Mouse (Mus musculus) hindlimb bud, embryonic 11.5 days (tissue): ENCODE data around the gene Sinhcaf.
"Not testable (repeated sequence)": the region's sequence is repeated elsewhere in the genome, so short reads cannot be mapped to it uniquely, and the experiment has no call there.

Experiments
- DNase-seq: peaks from one replicate; pipeline ENCODE4 v3.0.0-alpha.2; 2012; ENCODE audit warnings: low read depth, low spot score; ENCODE audit errors: extremely low spot score

Sinhcaf gene

DNA sequence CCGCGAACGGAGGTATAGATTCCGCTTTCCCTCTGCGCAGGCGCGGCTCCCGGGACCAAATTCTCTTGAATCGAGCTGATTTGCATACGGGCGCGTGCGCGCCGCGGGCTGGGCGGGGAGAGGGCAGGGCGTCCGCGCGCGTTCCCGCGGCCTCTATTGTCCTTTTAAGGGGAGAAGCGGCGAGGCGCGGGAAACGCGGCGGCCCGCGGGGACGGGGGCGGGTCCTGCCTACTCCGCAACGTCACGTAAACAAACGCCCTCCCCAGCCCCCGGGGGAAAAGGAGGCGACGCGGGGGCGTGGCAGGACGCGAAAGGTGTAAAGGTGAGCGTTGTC lies at the start of gene Sinhcaf:
Gene Sinhcaf (minus strand): TSS at position 59 of the 334 bp plus-strand sequence.
- peak; percentile 94 for DNase-seq

DNA sequence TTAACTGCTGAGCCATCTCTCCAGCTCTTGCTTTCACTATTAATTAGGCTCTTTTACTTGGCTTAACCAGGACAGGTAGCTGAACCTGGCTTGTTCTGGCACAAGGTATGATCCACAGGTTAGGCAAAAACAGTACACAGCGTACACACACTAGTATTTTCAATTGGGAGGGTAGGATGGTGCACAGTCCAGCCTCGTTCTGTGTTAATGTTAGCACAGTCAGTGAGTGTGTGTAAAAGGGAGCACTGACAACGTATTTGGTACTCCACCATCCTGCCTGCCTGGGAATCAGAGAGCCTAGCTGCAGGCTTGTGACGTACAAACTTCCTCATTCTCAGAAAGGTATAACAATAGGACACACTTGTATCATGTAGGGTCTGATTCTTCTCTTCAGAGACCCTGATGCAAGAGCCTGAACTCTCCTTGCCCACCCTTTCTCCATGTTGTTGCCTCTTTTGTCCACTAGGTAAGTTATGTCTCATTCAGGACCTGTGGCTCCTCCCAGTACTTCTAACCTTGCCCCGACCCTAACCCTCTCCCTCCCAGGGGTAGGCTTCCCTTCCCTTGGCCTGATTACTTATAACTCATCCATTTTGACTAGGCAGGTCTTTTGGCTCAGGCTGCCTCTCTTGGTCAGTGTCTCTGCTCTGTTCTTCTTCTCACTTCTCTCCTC lies 48.2 kb upstream of the Sinhcaf start:
- no peak for DNase-seq

DNA sequence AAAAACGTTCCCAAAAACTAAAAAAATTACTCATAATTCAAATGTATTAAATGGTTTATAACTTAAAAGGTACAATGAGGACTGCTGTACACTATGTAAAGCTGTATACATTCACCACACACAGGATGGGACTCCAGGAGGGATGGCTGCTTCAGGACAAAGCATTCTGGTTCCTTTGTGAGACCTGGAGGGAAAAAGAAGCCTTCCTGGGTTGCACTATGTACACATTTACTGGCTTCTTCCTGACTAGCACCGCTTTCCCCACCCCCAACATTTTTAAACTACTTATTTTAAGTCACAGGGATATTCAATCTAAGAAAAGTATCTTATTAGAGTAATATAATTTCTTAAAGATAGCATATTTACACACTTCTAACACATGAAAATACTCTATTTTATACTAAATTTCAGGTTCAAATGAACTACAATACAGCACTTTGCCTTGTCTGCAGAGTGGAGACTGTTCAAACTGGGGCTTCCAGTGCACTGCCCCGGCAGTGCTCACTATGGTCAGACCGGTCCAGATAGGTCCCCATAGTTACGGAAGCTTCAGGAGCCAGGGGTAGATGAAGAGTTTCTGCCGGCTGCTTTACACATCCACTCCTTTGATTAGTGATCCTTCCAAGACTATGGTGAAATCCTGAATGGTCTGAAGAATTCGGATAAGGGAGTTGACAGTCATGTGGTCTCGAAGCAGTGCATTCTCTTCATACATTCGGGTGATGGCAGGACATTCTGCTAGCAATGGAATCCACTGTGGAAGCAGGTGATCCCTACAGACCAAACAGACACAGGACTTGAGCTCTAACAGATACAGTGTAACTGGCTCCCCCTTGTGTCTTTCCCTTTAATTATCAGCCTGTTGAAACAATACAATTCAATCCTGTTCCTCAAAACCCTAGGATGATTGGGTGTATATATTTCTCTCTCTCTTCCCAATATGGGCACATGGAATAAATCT lies 47.1 kb upstream of the Sinhcaf start:
- DNase-seq = no peak

DNA sequence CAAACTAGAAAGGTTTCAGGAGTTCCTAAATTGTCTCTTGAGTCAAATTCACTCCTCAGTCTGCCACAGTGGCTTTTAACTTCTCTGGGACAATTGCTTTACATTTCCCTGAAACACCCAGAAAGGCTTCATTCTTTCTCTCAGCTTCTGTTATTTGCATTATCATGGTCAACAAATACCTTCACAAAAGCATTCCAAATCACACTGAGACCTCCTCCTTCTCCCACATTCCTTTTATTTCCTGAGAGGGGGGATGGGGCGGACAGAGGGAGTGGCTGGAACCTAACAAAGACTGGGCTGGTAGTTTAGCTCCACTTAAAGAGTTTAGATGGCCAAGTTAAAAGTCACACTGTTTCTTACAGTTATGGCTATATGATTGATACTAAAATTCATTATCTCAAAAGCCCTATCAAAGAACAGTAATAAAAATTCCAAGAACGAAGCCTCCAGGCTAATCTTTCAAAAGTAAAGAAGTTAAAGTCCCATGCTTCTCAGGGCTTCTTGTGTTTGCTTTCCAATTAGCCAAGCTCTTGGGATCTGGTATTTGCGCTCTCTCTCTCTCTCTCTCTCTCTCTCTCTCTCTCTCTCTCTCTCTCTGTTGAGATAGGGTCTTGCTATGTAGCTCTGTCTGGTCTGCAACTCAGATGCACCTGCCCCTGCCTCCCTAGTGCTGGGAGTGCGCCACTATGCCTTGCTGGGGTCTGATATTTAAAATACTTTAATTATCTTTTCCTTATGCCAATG lies 46.3 kb upstream of the Sinhcaf start:
- DNase-seq = no peak

DNA sequence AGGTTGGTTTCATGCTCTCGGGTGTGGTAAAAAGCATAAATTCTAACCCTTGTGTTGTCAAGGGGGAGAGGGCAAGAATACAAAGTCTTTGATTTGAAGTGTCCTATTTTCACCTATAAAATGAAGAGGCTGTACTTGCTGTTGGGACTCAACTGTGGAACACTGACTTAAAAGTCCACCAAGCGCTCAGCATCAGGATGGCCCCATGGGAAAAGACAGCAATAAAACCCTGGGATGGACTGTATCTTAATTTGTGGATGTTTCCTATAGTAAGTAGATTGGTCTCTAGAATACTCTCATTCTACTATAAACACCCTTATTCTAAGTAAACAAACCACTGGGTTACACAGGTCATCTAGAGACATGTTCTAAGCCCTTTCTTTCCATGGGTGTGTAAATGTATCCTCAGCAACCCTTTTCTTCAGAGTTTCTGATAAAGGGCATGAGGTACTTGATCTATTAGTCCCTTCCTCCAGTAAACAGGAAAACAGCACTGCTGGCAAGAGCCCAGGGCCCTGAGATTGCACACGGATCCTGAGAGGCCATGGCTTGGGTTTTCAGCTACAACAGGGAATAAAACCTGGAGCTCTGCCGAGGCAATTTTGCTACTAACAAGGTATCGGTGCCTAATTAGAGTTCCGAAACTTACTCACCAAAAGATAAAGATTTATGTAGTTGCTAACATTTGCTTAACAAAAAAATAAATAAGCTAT lies 45.5 kb upstream of the Sinhcaf start:
- no peak for DNase-seq

DNA sequence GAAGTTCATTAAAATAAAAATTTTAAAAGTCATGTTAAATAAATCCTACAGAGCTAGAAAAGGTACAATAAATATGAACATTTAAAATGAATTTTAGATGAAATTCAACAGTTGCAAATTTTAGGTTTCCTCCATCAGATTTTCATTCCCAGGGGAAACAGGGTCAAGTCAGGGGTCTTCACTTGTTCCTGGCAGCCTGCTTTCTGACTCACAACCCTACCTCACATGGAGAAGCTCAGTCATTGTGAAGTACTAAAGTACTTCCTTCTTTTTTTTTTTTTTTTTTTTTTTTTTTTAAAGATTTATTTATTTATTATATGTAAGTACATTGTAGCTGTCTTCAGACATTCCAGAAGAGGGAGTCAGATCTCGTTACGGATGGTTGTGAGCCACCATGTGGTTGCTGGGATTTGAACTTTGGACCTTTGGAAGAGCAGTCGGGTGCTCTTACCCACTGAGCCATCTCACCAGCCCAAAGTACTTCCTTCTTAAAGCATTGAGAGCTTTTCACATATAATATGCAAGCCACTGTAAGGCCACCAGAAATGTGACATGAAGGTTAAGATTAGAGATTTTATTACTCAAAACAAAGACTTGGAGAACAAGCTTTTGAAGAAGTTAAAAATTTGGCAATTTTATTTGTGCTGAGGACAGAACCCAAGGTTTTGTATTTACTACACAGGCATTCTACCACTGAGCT lies 43.7 kb upstream of the Sinhcaf start:
- DNase-seq = not testable (repeated sequence)

DNA sequence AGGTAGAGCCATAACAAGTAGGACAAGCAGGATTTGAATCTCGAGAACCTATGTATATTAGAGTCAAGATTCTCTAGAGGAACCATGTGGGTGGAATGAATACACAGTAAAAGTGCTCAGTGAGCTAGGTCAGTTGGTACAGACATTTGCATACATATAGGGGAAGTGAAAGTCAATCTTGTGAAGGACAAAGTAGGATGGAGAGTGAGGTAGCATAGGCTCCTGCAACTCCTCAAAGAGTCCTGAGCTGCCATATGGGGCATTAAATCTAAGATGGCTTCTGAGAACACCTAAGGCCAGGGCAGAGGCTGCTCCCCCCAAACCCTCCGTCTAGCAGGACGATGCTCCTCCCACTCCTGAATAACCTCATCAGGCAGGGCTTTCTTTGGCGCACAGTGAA lies 39.7 kb upstream of the Sinhcaf start:
- DNase-seq = no peak

DNA sequence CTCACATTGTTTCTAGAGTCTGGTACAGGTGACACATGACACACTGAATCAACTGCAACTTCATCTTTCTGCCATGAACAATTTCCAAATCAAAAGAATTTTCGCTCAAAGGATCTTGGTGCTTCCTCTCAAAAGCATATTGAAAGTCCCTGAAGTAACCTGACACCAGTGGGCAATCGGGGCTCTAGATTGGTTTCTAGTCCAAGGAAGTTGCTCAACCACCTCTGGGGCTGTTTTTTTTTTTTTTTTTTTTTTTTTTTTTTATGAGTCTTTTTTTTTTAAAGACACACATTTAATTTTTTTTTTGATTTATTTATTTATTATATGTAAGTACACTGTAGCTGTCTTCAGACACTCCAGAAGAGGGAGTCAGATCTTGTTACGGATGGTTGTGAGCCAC lies 34.2 kb upstream of the Sinhcaf start:
- DNase-seq = no peak

DNA sequence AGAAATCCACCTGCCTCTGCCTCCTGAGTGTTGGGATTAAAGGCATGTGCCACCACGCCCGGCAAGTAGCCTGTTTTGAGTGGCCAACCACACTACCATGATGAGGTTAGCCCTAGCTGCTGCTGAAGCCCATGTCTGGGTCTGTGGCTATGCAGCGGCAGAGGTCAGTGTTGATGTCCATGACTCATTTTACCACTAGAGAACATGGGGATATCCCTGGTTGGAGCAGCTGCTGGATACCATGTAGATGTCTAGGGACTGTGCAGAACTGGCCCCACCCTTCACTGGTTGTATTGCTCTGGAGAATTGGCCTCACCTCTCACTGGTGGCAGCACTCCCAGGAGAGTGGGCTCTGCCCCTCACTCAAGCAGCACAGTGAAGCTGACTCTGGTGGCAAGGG lies 28.8 kb upstream of the Sinhcaf start:
- no peak for DNase-seq

DNA sequence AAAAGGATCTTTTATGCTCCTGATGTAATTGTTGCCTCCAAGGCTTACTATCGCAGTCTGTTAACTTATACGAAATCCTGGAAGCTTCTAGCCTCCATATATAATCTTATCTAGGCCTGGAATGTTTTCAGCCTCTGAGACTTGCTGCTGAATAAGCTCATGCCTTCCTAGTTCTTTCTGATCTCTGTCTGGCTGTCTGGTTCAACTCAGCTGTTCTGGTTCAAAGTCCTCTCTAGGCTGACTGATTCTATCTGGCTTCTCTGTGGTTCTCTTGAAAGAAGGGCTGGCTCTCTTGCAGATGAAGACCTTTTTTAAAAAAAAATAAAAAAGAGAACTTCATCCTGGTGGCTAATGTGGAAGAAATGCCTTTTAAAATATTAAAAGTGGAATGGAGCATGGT lies 26.6 kb upstream of the Sinhcaf start:
- no peak for DNase-seq

DNA sequence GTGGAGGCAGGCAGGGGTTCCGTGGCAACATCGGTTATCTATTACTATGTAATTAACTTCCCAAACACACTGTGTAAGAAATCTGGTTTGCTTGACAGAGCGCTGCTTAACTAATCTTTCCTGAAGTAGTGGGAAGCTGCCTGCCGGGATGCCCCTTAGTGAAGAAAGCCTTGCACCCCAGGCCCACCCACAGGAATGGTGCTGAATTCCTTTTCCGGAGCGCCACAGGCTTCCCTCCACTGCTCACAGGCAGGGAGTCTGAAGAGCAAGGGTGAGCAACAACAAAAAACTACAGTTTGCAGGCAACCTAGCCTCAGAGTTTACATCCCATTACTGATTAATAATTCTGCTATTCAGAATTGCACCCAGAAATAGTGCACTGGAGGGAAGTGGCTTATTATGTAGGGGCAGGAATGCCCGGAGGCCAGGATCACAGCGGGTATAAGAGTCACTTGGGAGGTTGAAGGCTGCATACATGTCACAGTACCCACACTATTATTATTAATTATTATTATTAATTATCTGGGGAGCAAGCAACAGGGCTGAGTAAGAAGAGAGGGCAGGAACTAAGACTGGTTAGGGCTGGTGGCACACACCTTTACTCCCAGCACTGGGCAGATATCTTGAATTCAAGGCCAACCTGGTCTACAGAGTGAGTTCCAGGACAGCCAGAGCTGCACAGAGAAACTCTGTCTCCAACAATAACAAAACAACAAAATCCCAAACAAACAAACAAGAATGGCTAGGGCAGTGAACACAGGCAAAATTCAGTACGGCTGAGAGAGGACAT lies 26.0 kb upstream of the Sinhcaf start:
- no peak for DNase-seq

DNA sequence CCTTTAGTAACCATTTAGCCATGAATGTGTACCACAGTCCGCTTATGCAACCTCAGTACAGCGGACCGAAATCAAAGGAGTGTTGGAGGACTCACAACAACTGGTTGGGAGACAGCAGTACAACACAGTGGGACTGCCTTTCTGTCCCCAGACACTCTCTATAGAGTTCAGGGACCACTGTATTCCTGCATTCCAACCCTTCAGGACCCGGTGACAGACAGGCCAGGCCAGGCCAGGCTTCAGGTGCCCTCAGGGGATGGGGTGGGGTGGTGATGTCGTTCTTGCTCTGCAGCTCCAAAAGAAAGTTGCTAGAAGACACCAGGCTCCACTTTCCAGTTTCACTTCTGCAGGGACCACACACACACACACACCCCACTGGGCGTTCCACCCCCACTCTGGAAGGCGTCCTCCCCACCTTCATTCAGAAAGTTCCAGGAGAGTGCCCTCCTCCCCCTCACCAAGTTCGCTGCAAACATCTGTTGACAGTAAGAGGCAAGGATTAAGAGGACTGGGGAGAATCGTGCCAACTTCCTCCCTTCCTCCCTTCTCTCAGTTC lies 25.2 kb upstream of the Sinhcaf start:
- DNase-seq = no peak

DNA sequence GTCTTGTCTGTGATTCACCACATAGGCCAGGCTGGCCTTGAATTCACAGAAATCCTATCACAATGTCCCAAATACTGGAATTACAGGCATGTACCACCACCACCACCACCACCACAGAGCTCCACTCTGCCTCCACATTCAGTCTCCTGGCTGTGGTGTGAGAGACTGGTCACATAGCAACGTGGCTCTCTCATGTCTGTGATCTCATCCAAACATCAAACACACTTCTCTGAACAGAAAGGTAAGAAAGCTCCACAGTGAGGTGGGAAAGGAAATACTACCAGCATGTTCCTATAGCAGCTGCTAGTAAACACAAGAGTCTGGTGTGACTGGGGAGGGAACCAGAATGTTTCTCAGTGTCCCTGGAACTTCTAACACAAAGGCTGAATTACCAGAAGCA lies 15.0 kb upstream of the Sinhcaf start:
- no peak for DNase-seq

DNA sequence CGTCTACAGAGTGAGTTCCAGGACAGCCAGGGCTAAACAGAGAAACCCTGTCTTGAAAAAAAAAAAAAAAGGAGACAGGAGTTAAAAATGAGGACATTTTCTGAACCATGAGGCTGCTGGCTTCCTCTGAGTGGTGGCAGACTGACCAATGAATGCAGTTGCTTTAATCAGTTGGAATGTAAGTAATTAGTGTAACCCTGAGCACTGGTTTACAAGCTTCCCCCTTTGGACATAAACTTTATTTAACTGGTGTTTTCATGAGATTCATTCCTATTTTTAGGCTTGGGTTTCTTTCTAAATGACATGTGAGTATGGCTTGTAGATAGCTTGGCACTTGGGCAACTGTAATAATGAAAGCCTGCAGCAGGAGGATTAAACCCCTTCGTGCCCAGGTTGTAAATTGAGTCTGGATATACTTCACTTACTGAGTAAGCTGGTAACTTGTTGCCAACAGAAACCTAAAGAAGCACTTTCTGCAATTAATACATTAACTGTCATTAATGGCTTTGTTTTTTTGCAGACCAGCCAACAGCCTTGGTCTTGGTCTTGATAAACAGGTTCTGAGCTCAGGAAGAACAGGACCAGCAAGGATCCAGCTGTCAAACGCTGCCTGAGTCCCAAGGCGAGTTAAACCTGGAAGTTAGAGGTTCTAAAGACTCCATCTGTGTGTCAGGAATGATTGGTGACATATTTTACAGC lies 13.4 kb upstream of the Sinhcaf start:
- DNase-seq = no peak

DNA sequence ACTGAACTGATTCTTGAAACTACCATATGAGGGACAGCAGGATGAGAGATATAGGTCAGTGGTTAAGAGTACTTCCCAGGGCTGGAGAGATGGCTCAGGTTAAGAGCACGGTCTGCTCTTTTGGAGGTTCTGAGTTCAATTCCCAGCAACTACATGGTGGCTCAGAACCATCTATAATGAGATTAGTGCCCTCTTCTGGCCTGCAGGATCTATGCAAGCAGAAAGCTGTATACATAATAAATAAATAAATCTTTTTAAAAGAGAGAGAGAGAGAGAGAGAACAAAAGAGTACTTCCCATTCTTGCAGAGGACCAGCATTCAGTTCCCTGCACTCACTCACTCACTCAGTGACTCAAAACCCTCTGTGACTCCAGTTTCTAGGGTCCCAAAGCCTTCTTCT lies 12.4 kb upstream of the Sinhcaf start:
- DNase-seq = no peak

DNA sequence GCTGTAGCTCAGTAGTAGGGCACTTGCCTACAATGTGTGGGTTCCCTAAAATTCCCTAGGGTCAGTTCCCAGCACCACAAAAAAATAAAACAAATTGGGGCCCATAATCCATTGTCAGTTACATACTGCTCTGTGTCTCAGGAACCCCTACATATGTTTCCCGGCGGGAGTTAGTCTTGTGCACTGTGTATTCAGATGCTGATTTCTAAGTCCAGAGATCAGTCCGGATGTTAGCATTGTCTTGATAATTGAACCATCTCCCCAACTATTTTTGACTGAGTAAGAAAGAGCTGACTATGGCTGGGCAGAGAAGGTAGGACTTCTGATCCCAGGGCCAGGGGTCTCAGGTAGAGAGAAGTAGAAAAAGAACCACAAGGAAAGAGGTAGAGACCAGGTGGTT lies 10.8 kb upstream of the Sinhcaf start:
- no peak for DNase-seq

DNA sequence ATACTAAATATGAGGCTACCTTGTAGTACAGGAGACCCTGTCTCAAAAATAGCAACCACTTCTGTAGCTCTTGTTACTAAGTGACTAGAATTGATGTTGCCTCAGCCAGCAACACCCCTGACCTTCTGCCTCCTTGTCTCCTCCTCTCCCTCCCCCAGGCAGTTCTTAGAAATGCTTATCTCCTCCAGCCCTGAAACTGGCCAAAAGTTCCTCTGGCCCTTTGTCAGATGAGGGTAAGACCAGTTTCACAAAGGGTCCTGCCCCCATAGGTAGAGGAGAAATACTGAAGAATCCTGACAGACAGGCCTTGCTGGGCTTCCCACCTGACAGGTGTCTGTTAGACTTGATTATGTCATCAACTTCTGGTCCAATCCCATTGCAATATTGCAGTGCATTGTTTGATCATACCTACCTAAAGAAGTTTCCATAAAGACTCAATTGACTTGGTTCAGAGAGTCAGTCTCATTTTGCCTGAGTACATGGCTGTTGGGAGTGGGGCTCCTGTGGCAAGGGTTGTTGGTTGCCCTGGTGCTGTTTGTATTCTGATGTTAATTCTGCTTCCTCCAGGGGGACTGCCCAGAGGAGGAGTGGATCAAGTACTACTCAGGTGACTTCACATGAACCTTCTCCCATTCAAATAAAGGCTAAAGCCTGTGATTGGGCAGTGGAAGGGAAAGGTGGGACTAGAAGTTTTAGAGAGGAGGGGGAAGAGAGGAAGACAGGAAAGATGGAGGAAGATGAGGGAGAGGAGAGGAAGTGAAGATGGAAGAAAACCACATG lies 9.6 kb upstream of the Sinhcaf start:
- DNase-seq = no peak

DNA sequence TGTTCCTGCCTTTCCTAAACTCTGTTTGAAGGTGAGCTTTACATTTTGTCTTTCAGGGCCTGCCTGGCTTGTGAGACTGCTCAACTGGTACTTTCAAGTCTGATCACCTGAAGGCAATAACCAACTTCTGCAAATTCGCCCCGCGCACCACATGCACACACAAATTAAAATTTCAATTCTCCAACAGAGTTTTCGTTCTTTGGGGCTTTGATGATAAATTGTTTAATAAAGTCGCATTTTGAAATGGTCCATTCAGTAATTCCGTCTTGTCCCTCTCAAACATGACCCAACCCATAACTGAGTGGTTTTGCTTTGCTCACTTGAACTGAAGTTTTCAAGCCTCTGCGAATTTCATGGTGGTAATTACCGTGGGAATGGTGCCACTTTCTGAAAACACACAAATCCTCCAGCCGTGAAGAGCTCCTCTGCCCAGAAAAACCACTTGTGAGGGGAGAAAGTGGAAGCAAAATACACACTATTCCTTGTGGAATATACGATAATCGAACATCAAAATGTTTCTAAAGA lies 676 bp upstream of the Sinhcaf start:
- no peak for DNase-seq
